28 mouse cellular contexts compared by ENCODE assay signal in the genomic region with DNA sequence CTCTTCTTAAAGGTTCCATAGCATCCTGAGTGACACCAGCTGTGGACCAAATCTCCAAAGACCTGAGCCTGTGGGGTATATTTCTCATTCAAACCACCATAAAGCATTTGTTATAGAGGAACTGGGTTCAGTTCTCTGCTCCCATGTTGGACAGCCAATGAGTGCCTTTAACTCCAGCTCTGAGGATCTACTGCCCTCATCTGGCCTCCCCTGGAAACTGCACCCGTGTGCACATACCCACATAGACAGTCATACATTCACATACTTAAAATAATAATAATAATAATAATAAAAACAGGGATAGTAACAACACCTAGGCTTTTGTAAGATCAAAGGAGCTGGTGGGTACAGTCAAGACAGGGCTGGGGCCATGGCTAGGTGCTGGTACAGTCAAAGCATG. TPM values are rescaled to one million over a fixed set of nuclear protein-coding genes. Genes with fewer than 3 reads are reported as not detected.
DNase-seq lines count a peak whose midpoint lies in the region; ATAC-seq and TF ChIP-seq lines count a peak whose summit lies in the region.
"Had no signal": no experiment of that assay in that cellular context is flagged by ENCODE, and none has a peak within 500 bp of the region (broad histone marks: within the 10 kb centered on the region; RNA-seq: fewer than 3 reads in every experiment).

No protein-coding gene starts in this region.

- no peak for TF ChIP-seq EP300 in heart, adult 2 months (IDR thresholded peaks at IDR 0.05; ENCODE audit: insufficient read depth, low read depth, low read length)

- H3K9ac ChIP-seq in forebrain, postnatal 0 days = no peak overlapping the region
- no peak overlapping the region for H3K9ac ChIP-seq in midbrain, postnatal 0 days (replicated peaks; ENCODE audit: low read length, poor library complexity, severe bottlenecking)
- H3K9ac ChIP-seq in midbrain, embryonic 13.5 days (replicated peaks) = no peak overlapping the region
- no peak overlapping the region for H3K9ac ChIP-seq in ES-E14 (ENCODE audit: insufficient read depth, low read depth, low read length, poor library complexity, severe bottlenecking)
- H3K9ac ChIP-seq in hindbrain, embryonic 14.5 days = no peak overlapping the region
- no peak overlapping the region for H3K9ac ChIP-seq in heart, adult 2 months (ENCODE audit: low read depth, low read length)
- H3K9ac ChIP-seq: embryonic facial prominence, embryonic 13.5 days; forebrain, embryonic 13.5 days; heart, embryonic 13.5 days; hindbrain, embryonic 15.5 days had no signal

- H3K4me2 ChIP-seq in forebrain, postnatal 0 days (ENCODE audit: low read depth) = no peak overlapping the region
- H3K4me2 ChIP-seq in midbrain, postnatal 0 days (ENCODE audit: low read depth, low read length, poor library complexity, severe bottlenecking) = no peak overlapping the region
- H3K4me2 ChIP-seq in midbrain, embryonic 13.5 days (replicated peaks) = no peak overlapping the region
- H3K4me2 ChIP-seq in hindbrain, embryonic 14.5 days (replicated peaks) = no peak overlapping the region
- H3K4me2 ChIP-seq: embryonic facial prominence, embryonic 13.5 days; forebrain, embryonic 13.5 days; heart, embryonic 13.5 days; hindbrain, embryonic 15.5 days had no signal

- H3K4me1 ChIP-seq in forebrain, postnatal 0 days (ENCODE audit: insufficient read depth) = 0 out of 2 replicates have a peak, but pooled peaks cover 9% of the 10 kb centered on the region
- no peaks in the 10 kb centered on the region; the same call in 1 of the 2 replicates for H3K4me1 ChIP-seq in forebrain, embryonic 10.5 days
- no peaks in the 10 kb centered on the region for H3K4me1 ChIP-seq in midbrain, postnatal 0 days (ENCODE audit: insufficient read depth, low read length)
- H3K4me1 ChIP-seq in midbrain, embryonic 13.5 days (replicated peaks) = no peaks in the 10 kb centered on the region
- H3K4me1 ChIP-seq in ES-E14 (ENCODE audit: control insufficient read depth in 2 of 2, insufficient read depth in 2 of 2, low read length in 2 of 2, poor library complexity in 1 of 2) = peaks cover 0 to 6% of the 10 kb centered on the region in 2 experiments; a peak in 1 of 4 replicates
- H3K4me1 ChIP-seq in hindbrain, embryonic 14.5 days (replicated peaks; ENCODE audit: control insufficient read depth, insufficient read depth, low read length) = no peaks in the 10 kb centered on the region
- no peaks in the 10 kb centered on the region for H3K4me1 ChIP-seq in heart, adult 2 months (ENCODE audit: control insufficient read depth, insufficient read depth, low read length)
- H3K4me1 ChIP-seq: embryonic facial prominence, embryonic 10.5 days; embryonic facial prominence, embryonic 13.5 days; forebrain, embryonic 13.5 days had no signal

- in situ Hi-C loops in ES-E14 (cut with MboI; ENCODE audit: low sequenced_read_pairs in 2 of 2, unreplicated experiment in 2 of 2) = no loop called here

- H3K36me3 ChIP-seq in forebrain, postnatal 0 days (ENCODE audit: insufficient read depth) = no peaks in the 10 kb centered on the region
- H3K36me3 ChIP-seq in forebrain, embryonic 10.5 days (replicated peaks) = no peaks in the 10 kb centered on the region
- no peaks in the 10 kb centered on the region for H3K36me3 ChIP-seq in midbrain, postnatal 0 days (ENCODE audit: insufficient read depth, low read length)
- H3K36me3 ChIP-seq in midbrain, embryonic 13.5 days = no peaks in the 10 kb centered on the region
- peaks cover 1% of the 10 kb centered on the region; the same call in 1 of the 2 replicates for H3K36me3 ChIP-seq in ES-E14 (ENCODE audit: control insufficient read depth, insufficient read depth, low read length, poor library complexity, severe bottlenecking)
- no peaks in the 10 kb centered on the region for H3K36me3 ChIP-seq in hindbrain, embryonic 14.5 days (replicated peaks; ENCODE audit: control insufficient read depth, insufficient read depth)
- H3K36me3 ChIP-seq in heart, adult 2 months (ENCODE audit: control insufficient read depth, insufficient read depth, low read length) = no peaks in the 10 kb centered on the region
- H3K36me3 ChIP-seq: embryonic facial prominence, embryonic 10.5 days; embryonic facial prominence, embryonic 13.5 days; heart, embryonic 10.5 days; heart, embryonic 13.5 days; hindbrain, embryonic 15.5 days had no signal

- no peak for TF ChIP-seq POLR2A in brain, embryonic 14.5 days (IDR thresholded peaks at IDR 0.05; ENCODE audit: borderline replicate concordance, extremely low read depth, insufficient read depth, insufficient read length, poor library complexity, severe bottlenecking)
- TF ChIP-seq POLR2A in heart, adult 2 months (IDR thresholded peaks at IDR 0.05; ENCODE audit: insufficient read depth, low read depth, low read length) = no peak

- intact Hi-C loops in heart, adult 2 months (cut with DNase I) = no loop called here

- no peak overlapping the region for H3K27ac ChIP-seq in forebrain, postnatal 0 days (ENCODE audit: low read depth, low read length)
- H3K27ac ChIP-seq in forebrain, embryonic 10.5 days = no peak overlapping the region
- no peak overlapping the region for H3K27ac ChIP-seq in midbrain, postnatal 0 days (ENCODE audit: low read depth, low read length)
- no peak overlapping the region for H3K27ac ChIP-seq in midbrain, embryonic 13.5 days
- H3K27ac ChIP-seq in ES-E14 (ENCODE audit: insufficient read depth, low read depth, low read length, poor library complexity, severe bottlenecking) = no peak overlapping the region
- no peak overlapping the region for H3K27ac ChIP-seq in hindbrain, embryonic 14.5 days
- no peak overlapping the region for H3K27ac ChIP-seq in heart, adult 2 months
- H3K27ac ChIP-seq: embryonic facial prominence, embryonic 10.5 days; embryonic facial prominence, embryonic 13.5 days; forebrain, embryonic 13.5 days; gastrocnemius, adult 2 months; heart, embryonic 10.5 days; heart, embryonic 13.5 days; hindbrain, embryonic 15.5 days had no signal

- H3K27me3 ChIP-seq in forebrain, postnatal 0 days (ENCODE audit: insufficient read depth, low read length) = no peaks in the 10 kb centered on the region
- H3K27me3 ChIP-seq in forebrain, embryonic 10.5 days (ENCODE audit: poor library complexity, severe bottlenecking) = no peaks in the 10 kb centered on the region
- H3K27me3 ChIP-seq in midbrain, postnatal 0 days (ENCODE audit: insufficient read depth, low read length) = no peaks in the 10 kb centered on the region
- H3K27me3 ChIP-seq in midbrain, embryonic 13.5 days = no peaks in the 10 kb centered on the region
- no peaks in the 10 kb centered on the region for H3K27me3 ChIP-seq in hindbrain, embryonic 14.5 days (ENCODE audit: control insufficient read depth, insufficient read depth, low read length)
- H3K27me3 ChIP-seq in heart, adult 2 months (ENCODE audit: control insufficient read depth, insufficient read depth, low read length) = no peaks in the 10 kb centered on the region
- H3K27me3 ChIP-seq: embryonic facial prominence, embryonic 13.5 days; forebrain, embryonic 13.5 days; heart, embryonic 13.5 days; hindbrain, embryonic 15.5 days had no signal

- no peak for ATAC-seq in forebrain, postnatal 0 days
- ATAC-seq in midbrain, postnatal 0 days (ENCODE audit: low FRiP score) = no peak
- no peak for ATAC-seq in midbrain, embryonic 13.5 days
- no peak for ATAC-seq in hindbrain, embryonic 14.5 days (ENCODE audit: low FRiP score)
- ATAC-seq: forebrain, embryonic 13.5 days; forebrain, embryonic 16.5 days had no signal

- H3K4me3 ChIP-seq in forebrain, postnatal 0 days (ENCODE audit: low read depth, low read length) = no peak overlapping the region
- no peak overlapping the region for H3K4me3 ChIP-seq in forebrain, embryonic 10.5 days
- H3K4me3 ChIP-seq in midbrain, postnatal 0 days (ENCODE audit: low read depth, low read length) = no peak overlapping the region
- no peak overlapping the region for H3K4me3 ChIP-seq in midbrain, embryonic 13.5 days (replicated peaks)
- peak overlapping the region; percentile 55 to 80; a peak in 3 of 4 replicates for H3K4me3 ChIP-seq in ES-E14 (ENCODE audit: insufficient read depth in 1 of 2, low read depth in 1 of 2, low read length in 2 of 2, poor library complexity in 1 of 2, severe bottlenecking in 1 of 2)
- H3K4me3 ChIP-seq in hindbrain, embryonic 14.5 days (replicated peaks; ENCODE audit: low read length) = no peak overlapping the region
- no peak overlapping the region for H3K4me3 ChIP-seq in heart, adult 2 months
- H3K4me3 ChIP-seq: embryonic facial prominence, embryonic 10.5 days; embryonic facial prominence, embryonic 13.5 days; erythroblast, embryonic 14.5 days; forebrain, embryonic 13.5 days; gastrocnemius, adult 2 months; heart, embryonic 10.5 days; heart, embryonic 13.5 days; hindbrain, embryonic 15.5 days had no signal

- H3K9me3 ChIP-seq in forebrain, postnatal 0 days (ENCODE audit: low read length) = no peaks in the 10 kb centered on the region
- peaks cover 14% of the 10 kb centered on the region for H3K9me3 ChIP-seq in forebrain, embryonic 10.5 days
- H3K9me3 ChIP-seq in midbrain, postnatal 0 days (ENCODE audit: low read length) = 0 out of 2 replicates have a peak, but pooled peaks cover 8% of the 10 kb centered on the region
- H3K9me3 ChIP-seq in midbrain, embryonic 13.5 days = no peaks in the 10 kb centered on the region
- H3K9me3 ChIP-seq in ES-E14 (ENCODE audit: control insufficient read depth, insufficient read depth, low read depth, low read length) = no peaks in the 10 kb centered on the region
- 0 out of 2 replicates have a peak, but pooled peaks cover 9% of the 10 kb centered on the region for H3K9me3 ChIP-seq in hindbrain, embryonic 14.5 days (ENCODE audit: control insufficient read depth, low read length)
- H3K9me3 ChIP-seq: heart, embryonic 10.5 days; hindbrain, embryonic 15.5 days had no signal

- 93% methylated on average over 1 of the region's 1 CpGs for WGBS in forebrain, postnatal 0 days
- 81% methylated on average over 1 of the region's 1 CpGs for WGBS in forebrain, embryonic 10.5 days
- 76% methylated on average over 1 of the region's 1 CpGs for WGBS in midbrain, postnatal 0 days
- 89% methylated on average over 1 of the region's 1 CpGs for WGBS in midbrain, embryonic 13.5 days
- WGBS in hindbrain, embryonic 14.5 days = 93% methylated on average over 1 of the region's 1 CpGs
- 71% methylated on average over 1 of the region's 1 CpGs for WGBS in heart, adult 2 months

- no peak for DNase-seq in forebrain, postnatal 0 days
- no peak for DNase-seq in forebrain, embryonic 10.5 days (ENCODE audit: extremely low spot score, low spot score)
- DNase-seq in midbrain, postnatal 0 days (ENCODE audit: low spot score) = no peak
- DNase-seq in ES-E14 (ENCODE audit: low read depth, low spot score) = no peak
- no peak for DNase-seq in brain, embryonic 14.5 days (ENCODE audit: low read depth)
- DNase-seq in hindbrain, embryonic 14.5 days (ENCODE audit: low spot score) = no peak
- no peak for DNase-seq in heart, adult 2 months
- DNase-seq: adrenal gland, adult 2 months; adrenal gland, postnatal 14 days; cerebellum, adult 11-12 months; cerebellum, adult 8-10 months; cerebellum, postnatal 10 days; cerebellum, postnatal 36 days; embryo, embryonic 11 days; gastrocnemius, adult 2 months; gastrocnemius, postnatal 14 days; heart, adult 18-20 months; heart, postnatal 14 days; heart, postnatal 4 days had no signal

- TF ChIP-seq CTCF in forebrain, postnatal 0 days (IDR thresholded peaks at IDR 0.05; ENCODE audit: low read depth) = 0 out of 2 replicates have a peak, but pooled peaks have one; percentile 18
- 0 out of 2 replicates have a peak, but pooled peaks have one; percentile 9 for TF ChIP-seq CTCF in midbrain, postnatal 0 days (IDR thresholded peaks at IDR 0.05)
- TF ChIP-seq CTCF in brain, embryonic 14.5 days (IDR thresholded peaks at IDR 0.05; ENCODE audit: borderline replicate concordance, extremely low read depth, insufficient read depth, insufficient read length) = peak; percentile 19; the same call in 1 of the 2 replicates
- no peak for TF ChIP-seq CTCF in heart, adult 2 months (IDR thresholded peaks at IDR 0.05)

- H3K79me2 ChIP-seq in heart, adult 2 months (replicated peaks; ENCODE audit: control insufficient read depth, insufficient read depth, low read length) = no peaks in the 10 kb centered on the region

RNA-seq across cellular contexts. Expression of a gene that starts 58.8 kb away (rescaled TPM):
- 50.2 and 93.9 TPM in 2 replicates for total RNA-seq in forebrain, postnatal 0 days (2014; rRNA removed)
- polyA plus RNA-seq in forebrain, postnatal 0 days (2015; fragmentation: Nextera tagmentation; extraction: Ambion mirVana) = 79.9 and 128 TPM in 2 replicates
- polyA plus RNA-seq in forebrain, embryonic 10.5 days (2016; fragmentation: Nextera tagmentation; extraction: Ambion mirVana) = 4.6 and 6.1 TPM in 2 replicates
- 27.0 and 29.3 TPM in 2 replicates for total RNA-seq in midbrain, postnatal 0 days (2014; rRNA removed)
- 35.2 and 36.9 TPM in 2 replicates for polyA plus RNA-seq in midbrain, postnatal 0 days (2015; fragmentation: Nextera tagmentation; extraction: Ambion mirVana)
- 41.1 and 42.7 TPM in 2 replicates for polyA plus RNA-seq in midbrain, embryonic 13.5 days (2015; fragmentation: Nextera tagmentation; extraction: Ambion mirVana)
- total RNA-seq in ES-E14 (2012; rRNA removed) = 0.48 and 0.58 TPM in 2 replicates
- polyA plus RNA-seq in brain, embryonic 14.5 days (2012; rRNA removed) = 30.6 and 35.0 TPM in 2 replicates
- 59.1 and 60.3 TPM in 2 replicates for polyA plus RNA-seq in hindbrain, embryonic 14.5 days (2014; fragmentation: Nextera tagmentation; extraction: Ambion mirVana)
- under 1 TPM in 1 of 2 experiments, not detected in 1; 0.41 TPM for total RNA-seq in heart, adult 2 months (2021)
- 1.4 and 1.6 TPM in 2 replicates for polyA plus RNA-seq in heart, adult 2 months (2012; rRNA removed)
- polyA plus RNA-seq: erythroblast, embryonic 14.5 days had no signal

Comparison
In these comparisons a context has a peak if more than half of its experiments do, and no peak if none do; other contexts are left out.
1. H3K4me3 ChIP-seq: peak in ES-E14 (2 of 2); none in forebrain, postnatal 0 days (single experiment), forebrain, embryonic 10.5 days (single experiment), midbrain, postnatal 0 days (single experiment), midbrain, embryonic 13.5 days (single experiment), hindbrain, embryonic 14.5 days (single experiment) and heart, adult 2 months (single experiment).